Mouse (Mus musculus) testis, adult 2 months (tissue): ENCODE measurements around the gene Rpl4.

ENCODE experiments used
- CTCF ChIP-seq: fragments of 200-500 bp; IDR thresholded peaks from 2 replicates; pipeline ENCODE4 v1.5.1; 2012; ENCODE audit warnings: low read depth, mild to moderate bottlenecking, inconsistent platforms, low read length, moderate library complexity; ENCODE audit not compliant: control insufficient read depth, insufficient read depth, insufficient replicate concordance
- POLR2A ChIP-seq: fragments of 200-500 bp; IDR thresholded peaks from 2 replicates; pipeline ENCODE4 v1.6.1; 2012; ENCODE audit warnings: low read depth, mild to moderate bottlenecking, inconsistent platforms, low read length, moderate library complexity; ENCODE audit not compliant: control insufficient read depth

DNA sequence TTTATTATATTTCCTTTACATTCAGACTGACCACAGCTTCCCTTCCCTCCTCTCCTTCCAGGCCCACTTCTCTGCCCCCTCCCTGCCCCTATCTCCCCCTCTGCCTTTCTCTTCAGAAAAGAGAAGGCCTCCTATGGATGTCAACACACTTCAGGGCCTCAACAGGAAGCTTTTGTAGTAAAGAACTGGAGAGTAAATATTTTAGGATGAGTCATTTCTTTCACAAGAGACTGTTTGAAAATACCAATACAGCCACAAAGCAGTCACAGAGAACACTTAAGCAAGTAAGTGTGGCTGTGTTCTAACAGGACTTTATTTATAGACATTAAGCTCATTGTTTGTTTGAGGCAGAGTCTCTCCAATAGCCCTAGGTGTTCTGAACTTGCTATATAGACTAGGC is 29.2 kb downstream of the Rpl4 start:
- TF ChIP-seq CTCF (no peak), POLR2A (no peak)
